Mouse (Mus musculus) ovary, postnatal 36 days (tissue): ENCODE measurements around the gene Bcl11b.

Experiments used
- DNase-seq: peaks from one replicate; pipeline ENCODE4 v3.0.0; 2022; ENCODE audit warnings: low spot score, mixed read lengths

Bcl11b gene

DNA sequence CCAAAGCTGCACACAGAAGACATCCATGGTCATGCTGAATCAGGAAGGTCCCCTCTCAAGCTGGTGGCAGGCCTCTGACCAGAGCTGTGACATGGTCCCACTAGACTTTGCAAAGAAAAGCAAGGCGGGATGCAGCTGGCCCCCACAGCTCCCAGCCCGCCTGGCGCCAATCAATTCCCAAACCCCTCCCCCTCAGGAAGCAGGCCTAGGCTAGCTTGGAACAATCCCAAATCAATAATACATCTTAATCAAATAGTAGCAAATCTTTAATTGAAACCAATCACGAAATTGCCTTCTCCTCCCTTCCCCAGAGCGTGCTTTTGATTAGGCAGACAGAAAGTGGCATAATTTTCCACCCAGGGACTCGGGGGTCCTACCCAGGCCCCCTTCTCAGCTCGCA is 113.1 kb downstream of the Bcl11b start:
- no peak for DNase-seq

GRCm38 (mm10) chr12:107889841-107890240 is 113.6 kb downstream of the Bcl11b start:
- no peak for DNase-seq

GRCm38 (mm10) chr12:107888646-107889045 is 114.8 kb downstream of the Bcl11b start:
- DNase-seq = no peak

DNA sequence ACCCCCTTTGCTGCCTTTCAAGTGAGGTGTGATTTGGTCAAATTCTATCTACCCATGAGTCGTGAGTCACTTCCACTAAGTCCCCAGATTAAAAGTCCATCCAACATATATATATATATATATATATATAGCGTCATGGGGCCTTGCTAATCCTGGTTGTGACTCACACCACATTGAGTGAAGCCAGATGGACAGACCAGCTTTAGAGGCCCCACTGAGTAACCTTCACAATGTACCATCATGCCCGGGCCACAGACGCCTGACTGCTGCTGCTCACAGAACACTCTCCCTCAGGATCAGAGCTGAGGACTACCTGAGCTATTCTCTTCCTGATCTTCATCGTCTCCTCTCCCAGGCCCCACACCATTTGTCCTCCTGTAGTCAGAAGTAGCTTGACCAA is 115.4 kb downstream of the Bcl11b start:
- DNase-seq = no peak

DNA sequence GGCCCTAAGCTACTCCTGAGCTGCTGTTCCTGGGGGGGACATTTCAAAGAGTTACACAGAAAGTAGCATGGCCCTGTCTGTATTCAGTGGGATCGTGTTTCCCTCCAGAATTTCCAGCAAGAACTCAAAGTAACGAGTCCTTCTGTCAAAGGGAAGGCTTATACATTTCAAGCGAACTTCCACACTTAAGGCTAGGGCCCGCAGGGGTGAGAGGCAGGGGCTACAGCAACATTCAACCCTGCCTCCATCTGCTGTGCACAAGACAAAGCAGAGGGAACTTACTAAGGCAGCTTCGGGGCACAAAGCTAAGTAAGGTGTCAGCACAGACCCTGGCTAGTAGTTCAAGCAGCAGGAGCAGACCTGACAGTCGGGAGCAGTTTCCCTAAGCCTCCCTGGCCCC is 115.8 kb downstream of the Bcl11b start:
- DNase-seq = no peak

- no peak for DNase-seq
These were observed 118.9 kb downstream of the Bcl11b start for GRCm38 (mm10) chr12:107884330-107885065.

- DNase-seq = no peak
These were observed 121.7 kb downstream of the Bcl11b start for GRCm38 (mm10) chr12:107881726-107882125.

DNA sequence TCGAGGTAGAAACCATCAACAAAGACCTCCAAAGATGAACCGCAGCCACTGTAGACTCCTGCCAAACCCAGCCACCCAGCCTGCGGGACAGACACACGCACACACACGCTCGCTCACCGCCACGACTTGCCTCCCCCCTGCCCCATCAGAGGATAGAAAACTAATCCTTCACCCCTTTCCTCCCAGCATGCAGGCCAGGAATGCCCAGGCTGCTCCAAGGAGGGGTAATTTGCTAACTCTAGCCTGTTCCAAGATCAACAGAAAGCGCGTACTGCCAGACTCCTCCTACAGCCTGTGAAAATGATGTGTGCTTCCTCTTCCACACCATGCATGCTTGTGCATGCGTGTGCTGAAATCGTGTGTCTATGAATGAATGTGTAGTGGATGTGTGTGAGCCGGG is 122.7 kb downstream of the Bcl11b start:
- DNase-seq = no peak

DNA sequence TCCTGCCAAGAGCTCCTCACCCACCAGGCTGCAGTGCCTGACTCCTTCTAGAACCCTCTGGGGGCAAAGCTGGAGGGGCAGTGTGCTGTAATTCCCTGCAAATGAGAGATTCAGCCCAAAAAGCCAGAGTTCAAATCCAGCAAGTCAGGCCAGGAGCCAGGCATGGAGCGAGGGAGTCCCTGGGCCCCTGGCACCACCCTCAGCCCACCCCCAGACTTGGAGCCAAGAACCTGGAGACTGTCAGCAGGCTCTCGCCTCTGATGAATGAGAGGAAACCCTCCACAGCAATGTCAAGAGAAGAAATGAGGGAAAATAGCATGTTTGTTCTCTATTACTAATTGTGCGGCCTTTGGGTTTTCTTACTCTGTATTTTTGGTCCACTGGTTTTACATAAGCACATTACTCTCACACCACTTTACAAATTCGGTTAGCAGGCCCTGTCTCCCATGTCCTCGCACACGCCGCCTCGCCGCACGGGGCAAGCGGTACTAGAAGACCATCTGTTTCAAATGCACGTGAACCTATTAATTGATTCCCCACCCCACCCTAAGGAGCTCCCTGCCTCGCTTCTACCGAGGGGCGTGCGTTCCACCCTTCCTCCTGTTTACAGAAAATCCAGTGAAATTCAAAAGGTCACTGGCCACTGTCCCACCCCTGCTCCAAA is 124.2 kb downstream of the Bcl11b start:
- DNase-seq = no peak

DNA sequence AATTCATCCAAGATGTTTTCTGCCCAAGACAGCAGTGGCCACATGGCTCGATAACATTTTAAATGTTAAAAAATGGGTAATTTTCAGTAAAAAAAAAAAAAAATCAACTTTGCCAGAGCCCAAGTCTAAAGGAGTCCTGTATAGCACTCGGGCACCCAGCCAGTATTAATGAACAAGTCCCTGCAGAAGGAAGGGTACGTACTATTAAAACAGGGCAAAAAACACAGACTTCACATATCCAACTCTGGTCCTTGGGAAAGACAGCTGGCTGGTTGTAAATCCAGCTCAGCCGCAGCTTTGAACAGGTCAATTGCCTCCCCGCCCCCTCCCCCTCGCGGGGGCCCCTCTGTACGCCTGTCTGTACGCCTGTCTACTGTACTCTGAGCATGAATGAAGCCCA is 127.2 kb downstream of the Bcl11b start:
- no peak for DNase-seq

DNA sequence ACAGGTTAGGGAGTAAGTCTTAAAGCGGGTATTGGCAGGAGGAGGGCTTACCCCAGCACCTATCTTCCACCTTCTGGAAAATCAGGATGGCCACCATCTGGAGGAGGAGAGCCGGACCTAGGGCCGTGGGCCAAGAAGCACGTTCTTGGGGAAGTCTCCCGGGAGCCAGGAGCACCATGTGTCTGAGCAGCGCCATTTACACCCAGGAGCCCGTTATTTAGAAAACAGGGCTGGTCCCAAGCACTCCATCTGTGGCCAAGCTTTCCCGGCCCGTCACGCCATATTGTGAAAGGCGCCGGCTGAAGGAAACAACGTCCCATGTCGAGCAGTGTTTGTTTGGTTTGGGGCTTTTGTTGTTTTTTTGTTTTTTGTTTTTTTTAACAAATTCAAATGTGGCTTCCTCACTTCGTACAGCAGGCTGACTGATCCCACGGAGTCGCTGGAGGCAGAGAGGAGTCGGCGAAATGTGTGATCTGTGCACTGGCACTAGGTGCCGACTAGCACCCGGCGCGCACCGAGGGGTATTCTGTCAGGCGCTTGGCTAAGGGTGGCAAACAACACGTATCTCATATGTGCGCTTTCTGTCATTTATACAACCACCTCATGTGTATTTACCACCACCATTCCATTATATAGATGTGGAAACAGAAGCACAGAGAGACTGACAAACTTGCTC is 128.8 kb downstream of the Bcl11b start:
- no peak for DNase-seq

GRCm38 (mm10) chr12:107869526-107870050 is 133.8 kb downstream of the Bcl11b start:
- no peak for DNase-seq

GRCm38 (mm10) chr12:107868291-107868690 is 135.1 kb downstream of the Bcl11b start:
- no peak for DNase-seq
